Mouse (Mus musculus) G1E (cell line): ENCODE measurements around the gene Ankrd61. TPM values are rescaled to one million over a fixed set of nuclear protein-coding genes. Genes with fewer than 3 reads are reported as not detected.

ENCODE experiments used
- ATAC-seq: 2 replicates; pipeline ENCODE4 v1.8.0; 2016; ENCODE audit warnings: mild to moderate bottlenecking; ENCODE audit not compliant: insufficient number of reproducible peaks, poor library complexity, low FRiP score, severe bottlenecking; ENCODE audit errors: extremely low read depth
- DNase-seq: peaks from one replicate; pipeline ENCODE4 v3.0.0; 2012; ENCODE audit warnings: low spot score
- H3K27me3 ChIP-seq: 2 replicates; pipeline ENCODE4 v1.6.1; 2012; ENCODE audit warnings: mild to moderate bottlenecking, low read length, inconsistent platforms; ENCODE audit not compliant: insufficient read depth
- H3K36me3 ChIP-seq: replicated peaks from 2 replicates; pipeline ENCODE3; 2012; ENCODE audit warnings: mild to moderate bottlenecking, inconsistent platforms
- H3K4me1 ChIP-seq: 2 replicates; pipeline ENCODE4 v1.6.1; 2012; ENCODE audit warnings: low read depth, low read length, inconsistent platforms, mixed read lengths; ENCODE audit not compliant: insufficient read depth
- H3K4me3 ChIP-seq: 2 replicates; pipeline ENCODE4 v1.5.1; 2012; ENCODE audit warnings: low read depth, mild to moderate bottlenecking, inconsistent platforms, low read length, moderate library complexity, mixed read lengths
- H3K9me3 ChIP-seq: replicated peaks from 2 replicates; pipeline ENCODE4 v1.6.1; 2012; ENCODE audit warnings: inconsistent platforms
- CTCF ChIP-seq: IDR thresholded peaks from 2 replicates; pipeline ENCODE4 v1.5.1; 2012; ENCODE audit warnings: low read depth, low read length, inconsistent platforms, mixed read lengths
- GATA1 ChIP-seq: IDR thresholded peaks from 2 replicates; pipeline ENCODE4 v1.6.1; 2012; ENCODE audit warnings: borderline replicate concordance, low read length, inconsistent platforms, mixed read lengths
- GATA2 ChIP-seq: IDR thresholded peaks from 2 replicates; pipeline ENCODE4 v1.6.1; 2012; ENCODE audit warnings: low read depth, low read length, inconsistent platforms, borderline replicate concordance
- POLR2AphosphoS5 ChIP-seq: IDR thresholded peaks from 2 replicates; pipeline ENCODE4 v1.6.1; 2012; ENCODE audit warnings: low read depth, low read length, inconsistent platforms; ENCODE audit not compliant: insufficient replicate concordance
- TAL1 ChIP-seq: conservative IDR thresholded peaks from 2 replicates; pipeline ENCODE4 v1.6.1; 2012; ENCODE audit warnings: low read depth, low read length, inconsistent platforms, mixed read lengths
- polyA plus RNA-seq: library from polyadenylated mRNA; stranded (reverse); fragments of >175 nt; gene quantifications from 2 replicates; pipeline ENCODE4 v1.2.3, GENCODE M21; 2012
- total RNA-seq, 2 experiments: library from RNA; stranded (forward) in 1 of 2; stranded (reverse) in 1 of 2; fragments of 200-1000 nt in 1 of 2; fragments of >200 nt in 1 of 2; fragmentation: Nextera tagmentation in 1 of 2; gene quantifications; 2 replicates each; pipeline ENCODE4 v1.2.3; 2014 to 2017

The Ankrd61 gene
- total and polyA plus RNA-seq, 3 experiments, result 0.22 TPM; not detected in 2

- Histone ChIP-seq H3K9me3 (no peaks in the 10 kb centered on the region), H3K4me3 (no peak overlapping the region), H3K4me1 (peaks cover 12% of the 10 kb centered on the region; the same call in 1 of the 2 replicates), H3K27me3 (no peaks in the 10 kb centered on the region), H3K36me3 (peaks cover 80% of the 10 kb centered on the region)
- TF ChIP-seq POLR2AphosphoS5 (no peak), CTCF (no peak), GATA2 (no peak), GATA1 (no peak), TAL1 (no peak)
- ATAC-seq (no peak), DNase-seq (no peak)
Observed at GRCm38 (mm10) chr5:143874571-143874970, 22.9 kb downstream of the Ankrd61 start.

GRCm38 (mm10) chr5:143871547-143872169 is 25.8 kb downstream of the Ankrd61 start:
- no peak for ATAC-seq
- TF ChIP-seq GATA1 (no peak), TAL1 (no peak), GATA2 (no peak), CTCF (no peak), POLR2AphosphoS5 (no peak)

More at GRCm38 (mm10) chr5:143871547-143872169, 25.8 kb downstream of the Ankrd61 start:
- DNase-seq, result no peak
- no peak overlapping the region for H3K4me3 ChIP-seq
- H3K36me3 ChIP-seq, result peaks cover 51% of the 10 kb centered on the region
- no peaks in the 10 kb centered on the region for H3K27me3 ChIP-seq
- peaks cover 12% of the 10 kb centered on the region; the same call in 1 of the 2 replicates for H3K4me1 ChIP-seq
- no peaks in the 10 kb centered on the region for H3K9me3 ChIP-seq

Other genes with a start within 250 kb of the Ankrd61 start
- gene Usp42, start 165.4 kb downstream of the Ankrd61 start, total RNA-seq (2014; fragmentation: Nextera tagmentation), result 34.7 and 39.2 TPM in 2 replicates
- gene Usp42, start 165.4 kb downstream of the Ankrd61 start, total RNA-seq (2017), result 5.6 and 5.8 TPM in 2 replicates
- 21.3 and 23.4 TPM in 2 replicates for gene Usp42, start 165.4 kb downstream of the Ankrd61 start, polyA plus RNA-seq
- gene Eif2ak1, start 79.9 kb downstream of the Ankrd61 start, total RNA-seq (2014; fragmentation: Nextera tagmentation), result 52.6 and 73.0 TPM in 2 replicates
- gene Eif2ak1, start 79.9 kb downstream of the Ankrd61 start, total RNA-seq (2017), result 31.9 and 34.6 TPM in 2 replicates
- gene Eif2ak1, start 79.9 kb downstream of the Ankrd61 start, polyA plus RNA-seq, result 12.9 and 18.9 TPM in 2 replicates
- gene Aimp2, start 12.2 kb upstream of the Ankrd61 start, total RNA-seq (2014; fragmentation: Nextera tagmentation), result 48.3 and 61.2 TPM in 2 replicates
- gene Aimp2, start 12.2 kb upstream of the Ankrd61 start, total RNA-seq (2017), result 75.9 and 82.8 TPM in 2 replicates
- 69.6 and 91.3 TPM in 2 replicates for gene Aimp2, start 12.2 kb upstream of the Ankrd61 start, polyA plus RNA-seq
- gene Pms2, start 12.3 kb upstream of the Ankrd61 start, total RNA-seq (2014; fragmentation: Nextera tagmentation), result 42.8 and 46.9 TPM in 2 replicates
- 33.3 and 36.4 TPM in 2 replicates for gene Pms2, start 12.3 kb upstream of the Ankrd61 start, total RNA-seq (2017)
- 0.85 and 2.3 TPM in 2 replicates for gene Pms2, start 12.3 kb upstream of the Ankrd61 start, polyA plus RNA-seq
- gene Gm42421, start 30.5 kb upstream of the Ankrd61 start, total RNA-seq (2014; fragmentation: Nextera tagmentation), result not detected in 2 replicates
- gene Gm42421, start 30.5 kb upstream of the Ankrd61 start, total RNA-seq (2017), result 0.70 and 1.3 TPM in 2 replicates
- not detected in 2 replicates for gene Gm42421, start 30.5 kb upstream of the Ankrd61 start, polyA plus RNA-seq
- 1.6 and 1.7 TPM in 2 replicates for gene Rsph10b, start 35.4 kb upstream of the Ankrd61 start, total RNA-seq (2014; fragmentation: Nextera tagmentation)
- not detected in 2 replicates for gene Rsph10b, start 35.4 kb upstream of the Ankrd61 start, total RNA-seq (2017)
- gene Rsph10b, start 35.4 kb upstream of the Ankrd61 start, polyA plus RNA-seq, result not detected in 2 replicates
- 107 and 116 TPM in 2 replicates for gene Ccz1, start 117.2 kb upstream of the Ankrd61 start, total RNA-seq (2014; fragmentation: Nextera tagmentation)
- gene Ccz1, start 117.2 kb upstream of the Ankrd61 start, total RNA-seq (2017), result 107 and 113 TPM in 2 replicates
- 50.9 and 68.7 TPM in 2 replicates for gene Ccz1, start 117.2 kb upstream of the Ankrd61 start, polyA plus RNA-seq
- gene Ocm, start 129.0 kb upstream of the Ankrd61 start, total RNA-seq (2014; fragmentation: Nextera tagmentation), result not detected in 2 replicates
- gene Ocm, start 129.0 kb upstream of the Ankrd61 start, total RNA-seq (2017), result not detected in 2 replicates
- gene Ocm, start 129.0 kb upstream of the Ankrd61 start, polyA plus RNA-seq, result not detected in 2 replicates
- gene Lmtk2, start 202.8 kb upstream of the Ankrd61 start, total RNA-seq (2014; fragmentation: Nextera tagmentation), result 26.1 and 29.0 TPM in 2 replicates
- gene Lmtk2, start 202.8 kb upstream of the Ankrd61 start, total RNA-seq (2017), result 10.6 and 11.7 TPM in 2 replicates
- 8.5 and 9.3 TPM in 2 replicates for gene Lmtk2, start 202.8 kb upstream of the Ankrd61 start, polyA plus RNA-seq